Mouse (Mus musculus): ENCODE data around the gene Pcdh17. TPM values are rescaled to one million over a fixed set of nuclear protein-coding genes. Genes with fewer than 3 reads are reported as not detected.

Gene Pcdh17
- 10.2 and 13.4 TPM in 2 replicates for total RNA-seq (2021)
- long read RNA-seq, full-length matches to known transcripts, result 2 of 9 reads
- long read RNA-seq, partial matches to known transcripts, result 0 of 9 reads
- long read RNA-seq, other reads (novel, unspliced or antisense), result 7 of 9 reads

DNA sequence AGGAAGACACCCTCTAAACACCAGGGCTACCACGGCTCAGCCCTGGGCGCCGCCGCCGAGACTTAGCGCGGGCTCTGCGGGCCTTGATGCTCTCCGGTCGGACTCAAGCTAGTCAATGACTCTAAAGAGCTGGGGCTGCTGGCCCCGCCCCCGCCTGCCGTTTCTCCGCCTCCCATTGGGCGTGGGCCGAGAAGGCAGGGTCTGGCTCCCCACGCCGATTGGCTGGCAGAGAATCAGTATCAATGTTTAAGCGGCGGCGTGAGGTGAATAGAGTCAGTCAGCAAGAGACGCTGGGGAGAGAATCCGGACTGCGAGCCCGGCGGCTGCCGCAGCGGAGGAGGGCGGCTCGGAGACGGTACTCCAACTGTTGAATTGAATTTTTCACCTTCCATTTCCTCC lies at the start of gene Pcdh17:
Gene Pcdh17 (plus strand): TSS at position 276 of the 399 bp plus-strand sequence.
- peak; percentile 92 for DNase-seq

DNA sequence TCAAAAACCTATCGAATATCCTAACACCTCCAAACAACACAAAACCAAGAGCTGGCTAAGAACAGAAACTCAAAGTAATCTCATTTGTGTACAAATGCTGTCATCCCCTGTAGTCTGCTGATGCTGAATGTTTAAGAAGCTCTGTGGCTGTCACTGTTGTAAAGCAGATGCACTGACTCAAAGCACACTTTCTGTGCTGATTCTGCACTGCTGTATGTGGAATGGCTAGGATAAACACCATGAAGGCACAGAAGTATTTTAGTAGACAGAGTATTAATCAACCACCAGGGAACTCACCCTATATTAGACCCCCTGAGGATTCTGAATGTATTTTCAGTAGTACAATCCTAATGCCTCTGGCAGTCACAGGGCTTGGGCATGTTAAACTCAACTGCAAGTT lies 46.2 kb upstream of the Pcdh17 start:
- no peak for DNase-seq

DNA sequence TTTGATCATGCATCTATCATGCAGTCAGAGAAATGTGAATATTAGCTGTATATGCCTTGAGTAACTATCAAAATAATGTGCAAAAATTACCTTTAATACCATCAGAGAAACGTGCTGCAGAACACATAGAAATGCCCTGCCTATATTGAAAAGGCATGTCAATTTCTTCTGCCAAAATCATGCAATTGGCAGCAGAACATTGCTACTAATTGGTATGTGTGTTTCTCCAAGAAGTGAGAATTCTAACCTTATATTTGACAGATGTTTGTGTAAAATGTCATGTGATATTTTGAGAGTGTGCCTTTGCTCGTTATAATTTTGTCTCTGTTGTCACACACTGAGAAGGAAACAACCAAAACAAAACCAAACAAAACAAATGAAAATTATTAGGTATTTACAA lies 18.6 kb upstream of the Pcdh17 start:
- DNase-seq, result no peak

- no peak for DNase-seq
Observed at GRCm38 (mm10) chr14:84426616-84427015, 16.7 kb upstream of the Pcdh17 start.

GRCm38 (mm10) chr14:84438066-84438770 lies 5.1 kb upstream of the Pcdh17 start:
- no peak for DNase-seq

DNA sequence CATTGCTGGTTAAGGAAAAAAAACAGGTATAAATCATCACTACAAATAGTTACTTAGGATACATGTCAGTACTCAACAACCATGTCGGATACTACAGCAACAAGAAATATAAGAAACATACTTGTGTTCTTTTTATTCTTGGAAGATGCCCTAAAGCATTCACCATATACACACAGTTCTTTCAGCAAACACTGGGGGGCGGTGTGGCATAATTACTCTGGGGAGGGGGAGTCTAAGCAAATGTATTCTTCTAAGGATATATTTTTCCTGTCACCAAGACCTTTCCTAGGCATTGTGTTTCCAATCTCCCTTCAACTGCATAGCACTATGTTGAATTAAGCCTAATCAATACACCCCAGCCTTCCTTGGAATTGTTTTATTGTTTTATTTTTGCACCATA lies 2.5 kb upstream of the Pcdh17 start:
- DNase-seq, result peak; percentile 24

DNA sequence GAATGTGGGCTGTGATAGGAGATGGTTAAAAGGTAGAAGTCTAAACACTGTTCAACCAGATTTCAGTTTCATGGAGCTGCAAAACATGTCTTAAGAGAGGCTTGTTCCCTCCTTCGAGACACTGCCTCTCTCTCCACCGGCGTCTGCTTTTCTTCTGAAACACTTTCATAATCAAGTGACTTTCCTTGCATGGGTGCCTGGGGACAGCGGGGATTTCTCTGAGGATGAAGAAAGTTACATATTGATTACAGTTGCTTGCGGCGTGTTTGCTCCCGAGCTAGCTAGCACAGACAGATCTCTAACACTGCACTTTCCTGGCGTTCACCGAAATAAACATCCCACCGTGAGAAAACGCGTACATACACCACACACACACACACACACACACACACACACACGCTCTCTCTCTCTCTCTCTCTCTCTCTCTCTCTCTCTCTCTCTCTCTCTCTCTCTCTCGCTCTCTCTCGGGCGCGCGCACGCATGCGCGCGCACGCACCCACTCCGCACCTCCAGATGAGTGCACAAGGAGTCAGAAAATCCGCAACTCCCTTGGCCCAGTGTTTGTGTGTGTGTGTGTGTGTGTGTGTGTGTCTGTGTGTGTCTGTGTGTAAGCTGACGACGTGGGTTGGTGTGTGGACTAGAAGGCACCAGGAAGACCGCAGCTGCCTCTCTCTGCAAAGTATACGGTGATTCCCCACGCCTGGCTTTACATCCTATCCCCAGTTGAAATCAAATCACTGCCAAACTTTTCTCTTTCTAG lies 655 bp upstream of the Pcdh17 start:
- peak; percentile 10 for DNase-seq

GRCm38 (mm10) chr14:84443761-84444160 lies 398 bp downstream of the Pcdh17 start:
- no peak for DNase-seq

DNA sequence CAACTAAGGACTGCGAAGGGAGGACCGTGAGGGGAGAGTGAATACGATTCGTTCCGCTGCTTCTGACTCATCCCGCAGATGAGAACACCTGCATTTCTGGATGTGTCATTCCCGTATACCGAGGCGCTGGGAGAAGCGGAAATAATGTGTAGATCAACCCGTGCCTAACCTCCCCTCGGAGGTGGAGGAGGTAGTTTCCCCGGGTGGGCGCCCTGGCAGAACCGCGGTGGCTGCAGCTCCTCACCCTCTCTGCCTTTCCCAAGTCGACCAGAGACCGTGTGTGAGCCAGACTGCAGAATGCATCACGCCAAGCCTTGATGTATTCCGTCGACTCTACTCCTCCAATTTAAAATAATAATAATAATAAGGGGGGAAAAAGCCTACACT lies 906 bp downstream of the Pcdh17 start:
- no peak for DNase-seq

DNA sequence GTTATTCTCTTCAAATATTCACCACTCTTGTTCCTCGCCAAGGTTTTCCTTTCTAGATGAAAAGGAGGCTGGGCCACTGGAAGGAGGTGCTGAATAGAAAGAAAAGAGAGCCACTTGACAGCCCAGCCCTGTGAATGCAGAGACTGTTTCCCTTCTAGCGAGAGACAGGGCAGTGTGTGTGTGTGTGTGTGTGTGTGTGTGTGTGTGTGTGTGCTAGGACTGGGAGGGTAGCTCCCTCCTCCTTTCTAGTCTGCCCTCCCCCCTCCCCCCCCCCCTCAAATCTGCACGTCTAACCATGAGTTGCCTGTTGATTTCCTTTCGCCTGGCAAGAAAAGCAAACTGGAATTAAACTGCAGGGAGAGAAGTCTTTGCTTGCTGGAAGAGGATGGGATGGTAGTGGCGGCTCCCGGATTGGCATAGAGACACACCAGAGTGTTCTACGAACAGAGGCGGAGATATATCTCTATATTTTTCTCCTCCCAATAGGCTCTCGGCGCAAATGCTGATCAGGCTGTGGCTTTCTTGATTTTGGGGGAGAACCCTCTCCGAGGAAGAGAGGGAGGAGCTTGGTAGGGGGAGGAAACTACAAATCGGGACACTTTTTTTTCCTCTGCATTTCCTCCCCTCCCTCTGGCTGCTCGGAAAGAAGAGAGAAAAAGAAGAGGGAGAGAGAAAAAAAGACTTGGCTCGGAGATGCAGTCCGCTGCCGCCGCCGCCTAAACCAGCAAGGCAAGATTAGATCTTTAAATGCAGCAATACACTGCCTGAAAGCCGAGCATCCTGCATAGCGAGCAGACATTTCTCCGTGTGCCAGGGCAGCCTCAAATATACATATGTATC lies 1.5 kb downstream of the Pcdh17 start:
- no peak for DNase-seq

DNA sequence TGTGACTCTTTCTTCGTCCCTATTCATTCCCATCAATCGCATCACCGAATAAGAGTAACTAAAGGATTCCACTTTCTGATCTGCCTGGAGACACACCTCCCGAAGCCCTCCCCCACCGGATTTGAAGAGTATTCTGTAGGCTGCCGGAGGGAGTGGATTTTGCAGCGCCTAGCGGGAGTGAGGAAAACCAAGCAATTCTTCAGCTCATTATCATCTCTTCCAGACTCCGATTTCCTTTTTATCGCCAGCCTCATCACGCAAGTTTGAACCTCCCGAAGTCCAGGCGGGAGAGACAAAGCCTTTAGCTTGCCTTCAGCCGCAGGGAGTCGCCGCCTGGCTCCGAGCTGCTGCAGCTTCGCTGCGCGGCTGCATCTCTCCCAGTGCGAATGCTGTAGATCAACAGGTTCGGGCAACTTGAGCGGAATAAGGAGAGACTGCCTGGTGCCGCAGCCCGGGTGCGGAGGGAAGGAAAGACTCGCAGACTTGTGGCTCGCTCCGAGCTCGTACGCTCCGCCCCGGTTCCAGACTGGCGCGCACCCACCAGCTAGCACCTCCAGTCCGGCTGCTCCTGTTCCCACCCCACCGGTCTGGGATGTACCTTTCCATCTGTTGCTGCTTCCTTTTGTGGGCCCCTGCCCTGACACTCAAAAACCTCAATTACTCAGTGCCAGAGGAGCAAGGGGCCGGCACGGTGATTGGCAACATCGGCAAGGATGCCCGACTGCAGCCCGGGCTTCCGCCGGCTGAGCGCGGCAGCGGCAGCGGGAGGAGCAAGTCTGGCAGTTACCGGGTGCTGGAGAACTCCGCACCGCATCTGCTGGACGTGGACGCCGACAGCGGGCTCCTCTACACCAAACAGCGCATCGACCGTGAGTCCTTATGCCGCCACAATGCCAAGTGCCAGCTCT lies 2.4 kb downstream of the Pcdh17 start:
- DNase-seq, result peak; percentile 19

DNA sequence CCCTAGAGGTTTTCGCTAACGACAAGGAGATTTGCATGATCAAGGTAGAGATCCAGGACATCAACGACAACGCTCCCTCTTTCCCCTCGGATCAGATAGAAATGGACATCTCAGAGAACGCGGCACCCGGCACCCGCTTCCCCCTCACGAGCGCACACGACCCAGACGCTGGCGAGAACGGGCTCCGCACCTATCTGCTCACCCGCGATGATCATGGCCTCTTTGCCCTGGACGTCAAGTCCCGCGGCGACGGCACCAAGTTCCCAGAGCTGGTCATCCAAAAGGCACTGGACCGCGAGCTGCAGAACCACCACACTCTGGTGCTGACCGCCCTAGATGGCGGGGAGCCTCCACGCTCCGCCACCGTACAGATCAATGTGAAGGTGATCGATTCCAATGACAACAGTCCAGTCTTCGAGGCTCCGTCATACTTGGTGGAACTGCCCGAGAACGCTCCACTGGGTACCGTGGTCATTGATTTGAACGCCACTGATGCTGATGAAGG lies 3.1 kb downstream of the Pcdh17 start:
- DNase-seq, result no peak

DNA sequence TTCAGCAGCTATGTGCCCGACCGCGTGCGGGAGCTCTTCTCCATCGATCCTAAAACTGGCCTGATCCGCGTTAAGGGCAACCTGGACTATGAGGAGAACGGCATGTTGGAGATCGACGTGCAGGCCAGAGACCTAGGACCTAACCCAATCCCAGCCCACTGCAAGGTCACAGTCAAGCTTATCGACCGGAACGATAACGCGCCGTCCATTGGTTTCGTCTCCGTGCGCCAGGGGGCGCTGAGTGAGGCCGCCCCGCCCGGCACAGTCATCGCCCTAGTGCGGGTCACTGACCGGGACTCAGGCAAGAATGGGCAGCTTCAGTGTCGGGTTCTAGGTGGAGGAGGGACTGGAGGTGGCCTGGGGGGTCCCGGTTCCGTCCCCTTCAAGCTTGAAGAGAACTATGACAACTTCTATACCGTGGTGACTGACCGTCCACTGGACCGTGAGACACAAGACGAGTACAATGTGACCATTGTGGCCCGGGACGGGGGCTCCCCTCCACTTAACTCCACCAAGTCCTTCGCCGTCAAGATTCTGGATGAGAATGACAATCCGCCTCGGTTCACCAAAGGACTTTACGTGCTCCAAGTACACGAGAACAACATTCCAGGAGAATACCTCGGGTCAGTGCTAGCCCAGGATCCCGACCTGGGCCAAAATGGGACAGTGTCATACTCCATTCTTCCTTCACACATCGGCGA lies 3.7 kb downstream of the Pcdh17 start:
- peak; percentile 49 for DNase-seq

DNA sequence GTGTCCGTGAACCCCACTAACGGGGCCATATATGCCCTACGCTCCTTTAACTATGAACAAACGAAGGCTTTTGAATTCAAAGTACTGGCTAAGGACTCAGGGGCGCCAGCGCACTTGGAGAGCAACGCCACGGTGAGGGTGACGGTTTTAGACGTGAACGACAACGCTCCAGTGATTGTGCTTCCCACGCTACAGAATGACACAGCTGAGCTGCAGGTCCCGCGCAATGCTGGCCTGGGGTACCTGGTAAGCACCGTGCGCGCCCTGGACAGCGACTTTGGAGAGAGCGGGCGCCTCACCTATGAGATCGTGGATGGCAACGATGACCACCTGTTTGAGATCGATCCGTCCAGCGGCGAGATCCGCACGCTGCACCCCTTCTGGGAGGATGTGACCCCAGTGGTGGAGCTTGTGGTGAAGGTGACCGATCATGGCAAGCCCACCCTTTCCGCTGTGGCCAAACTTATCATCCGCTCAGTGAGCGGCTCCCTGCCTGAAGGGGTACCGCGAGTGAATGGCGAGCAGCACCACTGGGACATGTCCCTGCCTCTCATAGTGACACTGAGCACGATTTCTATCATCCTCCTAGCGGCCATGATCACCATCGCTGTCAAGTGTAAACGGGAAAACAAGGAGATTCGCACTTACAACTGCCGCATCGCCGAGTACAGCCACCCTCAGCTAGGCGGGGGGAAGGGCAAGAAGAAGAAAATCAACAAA lies 4.5 kb downstream of the Pcdh17 start:
- no peak for DNase-seq

- DNase-seq, result no peak
Observed at GRCm38 (mm10) chr14:84448381-84448771, 5.0 kb downstream of the Pcdh17 start.

- DNase-seq, result no peak
Observed at GRCm38 (mm10) chr14:84454074-84454845, 10.9 kb downstream of the Pcdh17 start.

GRCm38 (mm10) chr14:84475491-84475890 lies 32.1 kb downstream of the Pcdh17 start:
- DNase-seq, result no peak

DNA sequence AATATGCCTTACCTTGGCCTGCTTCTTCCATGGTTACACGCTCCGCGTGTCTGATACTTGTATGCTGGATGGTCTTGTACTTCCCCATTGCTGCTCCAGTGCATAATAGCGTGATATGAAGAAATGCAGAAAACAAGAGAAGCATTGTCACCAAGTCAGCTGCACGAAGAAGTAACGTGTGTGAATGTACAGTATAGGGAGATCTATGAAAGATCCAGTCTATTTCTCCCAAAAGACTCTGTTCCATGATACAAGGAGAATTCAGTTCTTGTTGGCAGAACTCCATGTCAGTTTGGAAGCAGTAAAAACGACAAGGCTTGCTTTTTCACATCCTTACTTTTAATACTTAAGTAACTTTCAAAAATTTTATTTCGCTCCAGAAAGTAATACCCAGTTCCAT lies 33.0 kb downstream of the Pcdh17 start:
- DNase-seq, result no peak

DNA sequence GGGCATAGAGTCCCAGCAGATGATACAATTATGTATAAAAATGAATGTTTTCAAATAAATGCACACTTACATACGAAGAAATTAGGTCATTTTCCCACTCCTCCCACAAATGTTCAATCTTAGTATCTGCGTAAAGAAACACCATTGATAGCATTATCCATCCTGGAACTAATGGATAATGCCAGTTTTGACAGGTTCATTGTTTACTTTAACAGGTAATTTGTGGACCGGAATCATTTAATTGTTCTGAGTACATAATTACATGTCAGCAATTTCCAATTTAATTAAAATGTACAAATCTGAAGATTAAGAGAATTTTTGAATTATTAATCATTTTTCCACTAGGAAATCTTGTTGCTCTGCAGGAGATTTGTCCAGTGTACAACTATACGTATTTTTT lies 33.5 kb downstream of the Pcdh17 start:
- no peak for DNase-seq

All from adrenal gland, postnatal 25 days (tissue).